Mouse (Mus musculus) activated CD4-positive, CD25-positive, alpha-beta regulatory T cell, adult 4 months (primary cell): ENCODE data around the gene Cdh3. TPM values are rescaled to one million over a fixed set of nuclear protein-coding genes. Genes with fewer than 3 reads are reported as not detected.

Source experiments
- ATAC-seq: one replicate; pipeline ENCODE4 v1.8.0; 2017
- polyA plus RNA-seq, 2 experiments: library from polyadenylated mRNA; unstranded; fragments of 100-300 nt; shearing (Covaris generic); gene quantifications; one replicate each; pipeline ENCODE4 v1.2.1; 2017

The Cdh3 gene
- polyA plus RNA-seq = not detected

DNA sequence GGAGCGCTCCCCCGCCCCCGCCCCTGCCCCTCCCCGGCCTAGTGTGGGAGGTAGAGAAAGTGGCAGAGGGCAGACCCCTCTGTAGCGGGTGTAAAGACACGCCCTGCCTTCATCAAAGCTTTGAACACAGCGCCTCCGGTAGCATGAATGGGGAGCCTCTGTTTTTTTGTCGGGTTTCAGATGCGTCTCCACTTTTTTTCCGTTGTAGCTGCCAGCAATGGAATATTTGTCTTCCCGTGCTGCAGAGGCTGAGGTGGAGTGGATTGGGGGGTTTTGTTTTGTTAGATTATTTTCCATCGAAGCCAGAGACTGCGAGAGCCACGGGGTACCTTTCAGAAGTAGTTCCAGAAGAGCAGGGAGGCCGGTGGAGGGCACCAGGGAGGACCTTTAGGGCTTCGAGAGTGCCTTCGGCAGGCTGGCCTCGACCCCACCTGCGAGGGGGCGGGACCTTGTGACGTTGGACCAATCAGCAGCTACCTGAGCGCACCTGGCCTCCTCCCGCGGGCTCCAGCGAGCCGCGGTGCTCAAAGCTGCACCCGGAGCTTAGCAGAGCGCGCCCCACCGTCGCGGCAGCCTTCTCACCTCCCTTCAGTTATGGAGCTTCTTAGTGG, at the start of gene Cdh3:
Cdh3 (plus strand) TSS at position 527 of the 611 bp plus-strand sequence.
- ATAC-seq = no peak

DNA sequence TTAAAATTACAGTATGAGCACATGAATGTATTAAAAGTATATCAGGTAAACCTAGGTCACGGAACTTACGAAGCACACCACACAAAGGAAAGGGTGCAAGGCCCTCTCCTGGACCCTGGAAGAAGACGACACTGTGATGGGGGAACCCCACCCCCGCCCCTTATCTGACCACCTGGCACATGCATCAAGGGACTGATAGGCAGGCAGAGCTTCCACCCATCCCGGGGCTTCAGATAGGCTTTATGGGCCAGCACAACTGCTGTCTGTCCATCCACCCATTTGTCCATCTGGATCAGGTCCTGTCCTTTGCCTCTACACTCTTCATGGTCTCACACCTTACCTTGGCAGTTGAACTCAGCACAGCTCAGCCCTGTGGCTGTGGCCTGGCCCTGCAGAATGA, 48.6 kb upstream of the Cdh3 start:
- no peak for ATAC-seq

GRCm38 (mm10) chr8:106463795-106464194, 46.9 kb upstream of the Cdh3 start:
- ATAC-seq = no peak

DNA sequence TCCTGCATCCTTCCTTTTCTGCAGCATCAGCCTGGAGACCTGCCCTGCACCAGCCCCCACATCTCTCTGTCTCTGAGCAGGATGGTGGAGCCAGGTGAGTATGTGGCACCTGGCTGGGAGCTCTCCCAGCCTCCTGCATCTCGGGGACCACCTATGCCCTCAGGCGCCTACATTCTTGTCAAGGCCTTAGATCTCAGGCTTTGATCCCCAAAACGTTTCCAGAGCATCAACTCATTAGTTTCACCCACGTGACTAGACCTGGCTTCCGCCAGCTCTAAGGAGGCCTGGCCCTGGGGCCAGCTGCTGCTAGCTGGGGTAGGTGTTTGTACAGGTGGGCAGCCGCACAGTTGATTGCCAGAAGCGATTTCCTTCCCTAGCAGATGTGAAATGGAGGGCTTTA, 41.2 kb upstream of the Cdh3 start:
- no peak for ATAC-seq

- ATAC-seq = no peak
Measured at GRCm38 (mm10) chr8:106474001-106474400, 36.7 kb upstream of the Cdh3 start.

DNA sequence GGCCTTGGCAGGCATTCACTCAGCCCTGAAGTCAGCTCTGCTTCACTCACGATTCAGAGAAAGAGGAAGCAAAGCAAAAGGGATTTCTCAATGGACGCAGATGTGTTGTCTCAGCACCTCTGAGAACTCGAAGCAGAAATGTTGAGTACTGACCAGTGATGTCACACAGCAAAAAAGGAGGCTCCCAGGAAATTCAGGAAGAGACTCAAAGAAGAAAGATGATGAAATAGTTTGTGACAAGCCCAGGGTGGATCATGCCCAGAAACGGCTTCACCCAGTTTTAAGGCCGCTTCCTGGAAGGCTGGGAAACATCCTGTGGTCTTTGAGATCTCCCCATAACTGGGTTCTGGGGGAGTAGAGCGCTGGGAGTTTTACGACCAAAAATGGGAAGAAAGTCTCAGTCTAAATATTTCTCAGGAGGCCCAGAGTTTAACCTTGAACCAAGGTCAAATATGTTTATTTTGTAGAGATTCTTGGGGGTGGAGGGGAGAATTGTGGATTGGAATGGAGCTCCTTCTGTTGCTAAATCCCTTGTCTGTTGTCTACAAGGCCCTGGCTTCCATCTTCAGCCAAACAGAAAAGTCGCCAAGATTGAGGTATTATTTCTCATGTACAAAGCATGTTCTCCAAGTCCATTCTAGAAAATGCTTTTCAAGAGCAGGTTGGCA, 10.5 kb upstream of the Cdh3 start, which contains the start of gene 6030452D12Rik:
6030452D12Rik (plus strand) TSS at position 505 of the 668 bp plus-strand sequence.
- no peak for ATAC-seq

DNA sequence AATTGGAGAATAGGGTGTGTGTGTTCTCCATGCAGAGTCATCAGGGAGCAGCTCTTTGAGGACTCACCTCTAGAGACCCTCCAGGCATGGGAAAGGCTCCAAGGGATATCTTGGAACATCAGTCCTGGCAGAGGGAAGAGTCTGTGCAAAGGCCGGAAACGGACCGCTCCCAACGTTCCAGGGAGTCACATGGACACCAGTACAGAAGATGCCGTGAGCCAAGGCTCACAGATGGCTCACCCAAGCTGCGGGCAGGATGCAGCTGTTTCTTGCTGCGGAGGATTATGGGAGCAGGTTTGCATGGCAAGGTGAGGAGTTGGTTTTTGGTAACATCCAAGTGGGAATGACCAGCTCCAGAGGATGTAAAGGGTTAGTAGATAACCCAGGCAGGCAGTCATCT, 6.5 kb upstream of the Cdh3 start:
- ATAC-seq = no peak

- no peak for ATAC-seq
Measured at GRCm38 (mm10) chr8:106505328-106505965, 5.2 kb upstream of the Cdh3 start.

- ATAC-seq = no peak
Measured at GRCm38 (mm10) chr8:106506106-106506505, 4.6 kb upstream of the Cdh3 start.

DNA sequence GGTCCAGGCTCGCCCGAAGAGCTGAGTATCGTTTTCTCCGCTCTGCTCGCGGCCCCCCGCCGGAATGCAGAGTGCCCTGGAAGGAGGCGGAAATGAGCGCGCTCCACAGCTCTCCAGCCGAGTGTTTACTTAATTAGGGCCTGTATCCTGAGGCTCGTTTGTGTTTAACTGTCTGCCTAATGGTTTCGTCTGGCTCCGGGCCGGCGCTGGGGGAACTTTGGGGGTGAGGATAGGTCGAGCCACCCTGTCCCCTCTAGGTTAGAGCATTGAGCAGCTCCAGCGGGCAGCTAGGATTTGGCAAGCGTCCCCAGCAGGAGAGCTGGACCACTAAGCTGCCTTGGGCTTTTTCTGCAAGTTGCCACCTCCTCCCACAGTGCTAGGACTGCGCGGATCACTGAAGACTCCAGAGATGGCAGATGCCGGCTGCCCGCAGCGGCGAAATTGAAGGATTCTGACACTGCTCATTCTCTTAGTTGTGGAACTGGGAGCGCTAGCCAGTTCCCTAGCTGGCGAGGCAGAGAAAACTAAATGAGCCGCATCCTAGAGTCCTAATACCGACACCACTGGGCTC, 2.8 kb upstream of the Cdh3 start:
- no peak for ATAC-seq

- no peak for ATAC-seq
Measured at GRCm38 (mm10) chr8:106508456-106508855, 2.2 kb upstream of the Cdh3 start.

DNA sequence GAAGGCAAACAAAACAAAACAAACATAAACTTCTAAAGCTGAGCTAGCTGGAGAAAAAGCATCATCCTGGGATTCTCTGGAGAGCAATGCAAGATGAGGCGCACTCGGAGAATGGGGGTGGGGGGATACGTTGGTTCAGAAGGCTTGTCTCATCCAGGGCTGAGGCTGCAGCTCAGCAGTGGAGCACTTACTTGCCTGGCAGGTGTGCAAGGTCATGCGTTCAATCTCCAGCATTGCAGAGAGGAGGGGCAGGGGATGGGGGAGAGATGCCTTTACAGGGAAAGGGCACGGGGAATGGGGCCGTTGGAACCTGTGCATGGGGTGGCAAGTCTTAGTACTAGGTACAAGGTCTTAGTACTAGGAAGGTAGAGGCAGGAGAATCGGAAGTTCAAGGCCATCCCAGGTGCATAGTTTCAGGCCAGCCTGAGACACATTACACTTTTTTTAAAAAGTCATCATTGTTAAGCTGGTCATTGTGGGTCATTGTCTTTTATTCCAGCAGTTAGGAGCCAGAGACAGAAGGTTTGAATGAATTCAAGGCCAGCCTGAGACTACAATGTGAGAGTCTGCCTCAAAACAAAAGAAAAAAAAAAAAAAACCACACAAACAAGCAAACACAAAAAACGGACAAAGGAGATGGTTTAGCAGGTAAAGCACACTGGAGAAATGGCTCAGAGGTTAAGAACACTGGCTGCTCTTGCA, 1.5 kb upstream of the Cdh3 start:
- no peak for ATAC-seq

GRCm38 (mm10) chr8:106511065-106511501, 392 bp downstream of the Cdh3 start:
- no peak for ATAC-seq

GRCm38 (mm10) chr8:106511531-106512041, 895 bp downstream of the Cdh3 start:
- ATAC-seq = no peak

GRCm38 (mm10) chr8:106512475-106513150, 1.9 kb downstream of the Cdh3 start:
- no peak for ATAC-seq

GRCm38 (mm10) chr8:106515946-106516479, 5.3 kb downstream of the Cdh3 start:
- no peak for ATAC-seq

- ATAC-seq = no peak
Measured at GRCm38 (mm10) chr8:106516581-106516980, 5.9 kb downstream of the Cdh3 start.

- ATAC-seq = no peak
Measured at GRCm38 (mm10) chr8:106518763-106519162, 8.1 kb downstream of the Cdh3 start.

DNA sequence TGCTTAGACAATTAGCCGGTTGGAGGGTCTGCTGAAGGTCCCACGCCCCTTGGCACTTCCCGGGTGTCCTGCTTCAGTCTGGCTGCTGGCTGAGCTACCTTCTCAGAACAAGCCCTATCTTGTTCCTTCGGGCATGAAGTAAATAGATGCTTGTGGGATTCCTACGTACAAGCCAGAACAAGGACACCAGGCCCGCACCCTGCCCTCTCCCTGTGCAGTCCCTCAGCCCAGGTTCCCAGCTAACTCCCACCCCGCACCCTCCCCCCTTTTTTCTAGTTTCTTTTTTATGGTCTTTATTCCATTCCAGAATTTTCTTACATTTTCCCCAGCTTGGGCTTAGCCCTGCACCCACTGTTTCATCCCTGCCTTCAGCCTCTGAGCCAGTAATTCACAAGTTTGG, 9.9 kb downstream of the Cdh3 start:
- ATAC-seq = no peak

- no peak for ATAC-seq
Measured at GRCm38 (mm10) chr8:106521845-106522244, 11.2 kb downstream of the Cdh3 start.

GRCm38 (mm10) chr8:106526725-106527124, 16.0 kb downstream of the Cdh3 start:
- no peak for ATAC-seq
